Mouse (Mus musculus): ENCODE measurements at regions not wholly inside any gene's neighbourhood (a gene's known extent, or its start where the extent isn't known, plus 50 kb on each side); places are given as distances from the start of the nearest gene placed in this dataset.

DNA sequence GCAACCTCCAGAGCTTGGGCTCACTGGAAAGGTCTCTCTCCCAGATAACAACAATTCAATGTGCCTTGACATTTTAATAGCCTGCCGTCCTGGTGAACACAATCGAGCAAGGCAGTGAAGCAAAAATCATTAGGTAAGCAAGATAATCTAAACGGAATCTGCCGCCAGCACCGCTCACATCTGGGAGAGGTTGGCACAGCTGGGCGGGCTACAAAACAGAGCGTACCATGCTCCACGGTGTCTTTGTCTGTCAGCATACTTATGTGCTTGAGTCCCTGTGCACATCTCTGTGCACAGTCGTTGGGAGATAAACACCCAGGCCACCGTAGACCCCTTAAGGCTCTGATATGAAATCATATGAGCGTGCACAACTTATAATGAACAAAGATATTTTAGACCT lies 108.1 kb downstream of the Insig2 start:
- TF ChIP-seq CTCF (IDR thresholded peaks at IDR 0.05; ENCODE audit: extremely low read depth, insufficient read length, insufficient replicate concordance, low read depth, low read length) (no peak), POLR2A (IDR thresholded peaks at IDR 0.05; ENCODE audit: low read depth, low read length) (no peak)

All from small intestine, adult 2 months (tissue).